Mouse (Mus musculus): ENCODE data around the gene Kcnc2. TPM values are rescaled to one million over a fixed set of nuclear protein-coding genes. Genes with fewer than 3 reads are reported as not detected.

Gene Kcnc2
- polyA plus RNA-seq, 2 experiments: not detected

GRCm38 (mm10) chr10:112423327-112423726, 152.4 kb downstream of the Kcnc2 start:
- Histone ChIP-seq H3K4me2 (ENCODE audit: low read depth) (no peak overlapping the region), H3K36me3 (replicated peaks; ENCODE audit: control insufficient read depth, insufficient read depth, low read depth) (no peaks in the 10 kb centered on the region), H3K27ac (no peak overlapping the region), H3K9me3 (ENCODE audit: control insufficient read depth, low read length) (no peaks in the 10 kb centered on the region), H3K9ac (replicated peaks) (no peak overlapping the region), H3K4me3 (ENCODE audit: insufficient read depth in 1 of 2, low read depth in 2 of 2, low read length in 2 of 2) (no peak overlapping the region), H3K4me1 (replicated peaks; ENCODE audit: control insufficient read depth in 2 of 2, insufficient read depth in 2 of 2, low read length in 1 of 2) (no peaks in the 10 kb centered on the region), H3K27me3 (ENCODE audit: control insufficient read depth, insufficient read depth, low read length) (no peaks in the 10 kb centered on the region)
- TF ChIP-seq CTCF (IDR thresholded peaks at IDR 0.05; ENCODE audit: low read depth): no peak
- no peak for TF ChIP-seq EP300 (IDR thresholded peaks at IDR 0.05; ENCODE audit: low read depth)
- ATAC-seq (ENCODE audit: insufficient read depth) (no peak), DNase-seq (ENCODE audit: low read depth in 3 of 3, low spot score in 3 of 3) (no peak)
- WGBS (ENCODE audit: insufficient replicate concordance): 53% methylated on average over 10 of the region's 10 CpGs

DNA sequence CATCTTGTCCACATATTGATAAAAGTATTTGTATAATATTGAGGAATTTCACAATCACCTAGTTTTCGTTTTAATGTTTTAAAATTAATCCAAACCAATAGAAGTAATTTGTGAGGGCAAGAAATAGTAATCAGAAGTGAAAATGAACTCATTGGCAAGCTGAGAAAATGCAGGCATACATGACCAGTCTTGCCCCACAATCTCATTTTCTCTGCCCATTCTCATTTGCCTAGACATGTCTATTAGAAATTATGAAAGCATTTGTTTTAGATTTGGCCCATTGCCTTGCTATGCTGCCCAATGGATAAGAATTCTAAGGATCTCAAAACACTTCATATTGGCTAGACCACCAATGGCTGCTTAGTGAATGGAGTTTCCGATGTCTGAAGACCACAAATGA, 166.0 kb downstream of the Kcnc2 start:
- DNase-seq (ENCODE audit: low read depth in 3 of 3, low spot score in 3 of 3): no peak
- Histone ChIP-seq H3K4me3 (ENCODE audit: insufficient read depth in 1 of 2, low read depth in 2 of 2, low read length in 2 of 2) (no peak overlapping the region), H3K9ac (replicated peaks) (no peak overlapping the region), H3K27me3 (ENCODE audit: control insufficient read depth, insufficient read depth, low read length) (no peaks in the 10 kb centered on the region), H3K27ac (no peak overlapping the region), H3K4me2 (ENCODE audit: low read depth) (no peak overlapping the region), H3K36me3 (replicated peaks; ENCODE audit: control insufficient read depth, insufficient read depth, low read depth) (no peaks in the 10 kb centered on the region), H3K9me3 (ENCODE audit: control insufficient read depth, low read length) (no peaks in the 10 kb centered on the region), H3K4me1 (replicated peaks; ENCODE audit: control insufficient read depth in 2 of 2, insufficient read depth in 2 of 2, low read length in 1 of 2) (no peaks in the 10 kb centered on the region)
- 26% methylated on average over 2 of the region's 2 CpGs for whole genome bisulfite sequencing (ENCODE audit: insufficient replicate concordance)
- TF ChIP-seq EP300 (IDR thresholded peaks at IDR 0.05; ENCODE audit: low read depth): no peak
- TF ChIP-seq CTCF (IDR thresholded peaks at IDR 0.05; ENCODE audit: low read depth): no peak
- ATAC-seq (ENCODE audit: insufficient read depth): no peak

DNA sequence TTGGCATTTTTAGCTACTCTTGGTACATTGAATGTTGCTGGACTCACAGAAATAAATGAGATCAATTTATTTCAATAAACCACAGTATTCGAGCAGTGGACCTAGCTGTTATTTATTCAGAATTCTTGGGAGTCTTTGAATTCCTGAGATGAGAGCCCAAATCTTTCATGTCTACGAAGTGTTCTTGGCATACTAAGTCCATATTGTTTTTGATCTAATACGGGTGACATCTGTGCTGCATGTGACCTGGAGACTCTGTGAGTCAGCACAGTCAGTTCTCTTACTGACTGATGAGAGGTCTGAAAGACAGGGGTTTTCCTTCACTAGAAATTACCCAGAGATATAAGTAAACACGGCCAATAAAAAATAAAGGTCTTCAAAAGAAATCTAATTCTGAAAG, 173.7 kb downstream of the Kcnc2 start:
- TF ChIP-seq EP300 (IDR thresholded peaks at IDR 0.05; ENCODE audit: low read depth) (no peak), CTCF (IDR thresholded peaks at IDR 0.05; ENCODE audit: low read depth) (no peak)
- ATAC-seq (ENCODE audit: insufficient read depth) (no peak), DNase-seq (ENCODE audit: low read depth in 3 of 3, low spot score in 3 of 3) (no peak)
- Histone ChIP-seq H3K4me3 (ENCODE audit: insufficient read depth in 1 of 2, low read depth in 2 of 2, low read length in 2 of 2) (no peak overlapping the region), H3K36me3 (replicated peaks; ENCODE audit: control insufficient read depth, insufficient read depth, low read depth) (no peaks in the 10 kb centered on the region), H3K9ac (replicated peaks) (no peak overlapping the region), H3K4me1 (replicated peaks; ENCODE audit: control insufficient read depth in 2 of 2, insufficient read depth in 2 of 2, low read length in 1 of 2) (no peaks in the 10 kb centered on the region), H3K27ac (no peak overlapping the region), H3K4me2 (ENCODE audit: low read depth) (no peak overlapping the region), H3K27me3 (ENCODE audit: control insufficient read depth, insufficient read depth, low read length) (no peaks in the 10 kb centered on the region), H3K9me3 (ENCODE audit: control insufficient read depth, low read length) (no peaks in the 10 kb centered on the region)
- 50% methylated on average over 4 of the region's 4 CpGs for WGBS (ENCODE audit: insufficient replicate concordance)

DNA sequence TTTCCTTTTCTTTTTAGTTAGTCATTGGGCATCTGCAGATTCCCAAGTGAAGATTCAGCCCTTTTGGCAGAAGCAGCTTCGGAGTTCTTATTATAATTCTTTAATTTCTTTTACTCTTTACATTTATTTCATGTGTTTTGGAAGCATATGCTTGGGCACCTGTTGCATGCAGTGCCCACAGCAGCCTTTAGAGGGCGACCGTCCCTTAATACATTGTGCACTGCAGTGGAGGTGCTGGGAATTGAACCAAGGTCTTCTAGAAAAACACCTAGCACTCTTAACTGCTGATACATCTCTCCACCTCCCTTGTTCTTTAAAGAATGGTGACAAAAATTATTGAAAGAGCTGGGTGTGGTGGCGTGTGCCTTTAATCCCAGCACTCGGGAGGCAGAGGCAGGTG, 180.0 kb downstream of the Kcnc2 start:
- no peak overlapping the region for H3K4me3 ChIP-seq (ENCODE audit: insufficient read depth in 1 of 2, low read depth in 2 of 2, low read length in 2 of 2)
- 54% methylated on average over 5 of the region's 5 CpGs for WGBS (ENCODE audit: insufficient replicate concordance)
- ATAC-seq (ENCODE audit: insufficient read depth) (no peak), DNase-seq (ENCODE audit: low read depth in 3 of 3, low spot score in 3 of 3) (no peak)
- H3K27me3 ChIP-seq (ENCODE audit: control insufficient read depth, insufficient read depth, low read length): no peaks in the 10 kb centered on the region
- no peaks in the 10 kb centered on the region for H3K9me3 ChIP-seq (ENCODE audit: control insufficient read depth, low read length)
- no peak overlapping the region for H3K4me2 ChIP-seq (ENCODE audit: low read depth)
- no peaks in the 10 kb centered on the region for H3K4me1 ChIP-seq (replicated peaks; ENCODE audit: control insufficient read depth in 2 of 2, insufficient read depth in 2 of 2, low read length in 1 of 2)
- no peaks in the 10 kb centered on the region for H3K36me3 ChIP-seq (replicated peaks; ENCODE audit: control insufficient read depth, insufficient read depth, low read depth)
- H3K27ac ChIP-seq: no peak overlapping the region
- no peak overlapping the region for H3K9ac ChIP-seq (replicated peaks)
- no peak for TF ChIP-seq EP300 (IDR thresholded peaks at IDR 0.05; ENCODE audit: low read depth)
- TF ChIP-seq CTCF (IDR thresholded peaks at IDR 0.05; ENCODE audit: low read depth): peak; percentile 28; the same call in 1 of the 2 replicates

- Histone ChIP-seq H3K4me2 (ENCODE audit: low read depth) (no peak overlapping the region), H3K27ac (no peak overlapping the region), H3K4me3 (ENCODE audit: insufficient read depth in 1 of 2, low read depth in 2 of 2, low read length in 2 of 2) (no peak overlapping the region), H3K27me3 (ENCODE audit: control insufficient read depth, insufficient read depth, low read length) (no peaks in the 10 kb centered on the region), H3K4me1 (replicated peaks; ENCODE audit: control insufficient read depth in 2 of 2, insufficient read depth in 2 of 2, low read length in 1 of 2) (no peaks in the 10 kb centered on the region), H3K9me3 (ENCODE audit: control insufficient read depth, low read length) (no peaks in the 10 kb centered on the region), H3K36me3 (replicated peaks; ENCODE audit: control insufficient read depth, insufficient read depth, low read depth) (no peaks in the 10 kb centered on the region), H3K9ac (replicated peaks) (no peak overlapping the region)
- WGBS (ENCODE audit: insufficient replicate concordance): 51% methylated on average over 6 of the region's 6 CpGs
- no peak for TF ChIP-seq CTCF (IDR thresholded peaks at IDR 0.05; ENCODE audit: low read depth)
- TF ChIP-seq EP300 (IDR thresholded peaks at IDR 0.05; ENCODE audit: low read depth): no peak
- DNase-seq (ENCODE audit: low read depth in 3 of 3, low spot score in 3 of 3): no peak
- no peak for ATAC-seq (ENCODE audit: insufficient read depth)
Observed at GRCm38 (mm10) chr10:112468689-112469384, 197.9 kb downstream of the Kcnc2 start.

Measured in liver, embryonic 14.5 days (tissue).